Mouse (Mus musculus) myocyte (in vitro differentiated cells): ENCODE results near the gene P2rx6.

Experiments used
- CEBPB ChIP-seq: IDR thresholded peaks from 2 replicates; pipeline ENCODE4 v1.6.1; 2011; ENCODE audit warnings: mild to moderate bottlenecking, moderate library complexity; ENCODE audit not compliant: poor library complexity, insufficient read depth, severe bottlenecking
- E2F4 ChIP-seq: IDR thresholded peaks from one replicate; pipeline ENCODE4 v1.6.1; 2011; ENCODE audit warnings: mild to moderate bottlenecking, control low read depth, moderate library complexity; ENCODE audit not compliant: insufficient read depth
- MAX ChIP-seq: IDR thresholded peaks from one replicate; pipeline ENCODE4 v1.6.1; 2011; ENCODE audit warnings: low read depth, mild to moderate bottlenecking, control low read depth
- MYOD1 ChIP-seq, 3 experiments: IDR thresholded peaks; one replicate each; pipeline ENCODE4 v1.6.1; 2011; ENCODE audit warnings: control low read depth in 2 of 3, low read depth in 2 of 3, mild to moderate bottlenecking in 2 of 3, moderate library complexity in 1 of 3; ENCODE audit not compliant: insufficient read length in 2 of 3, control insufficient read depth in 1 of 3
- MYOG ChIP-seq, 3 experiments: IDR thresholded peaks; one replicate each; pipeline ENCODE4 v1.6.1; 2011; ENCODE audit warnings: control low read depth in 2 of 3, low read depth in 2 of 3, mild to moderate bottlenecking in 2 of 3; ENCODE audit not compliant: insufficient read length in 2 of 3, control insufficient read depth in 1 of 3, insufficient read depth in 1 of 3
- POLR2A ChIP-seq: IDR thresholded peaks from one replicate; pipeline ENCODE4 v1.6.1; 2011; ENCODE audit warnings: low read depth, mild to moderate bottlenecking, control low read depth, moderate library complexity; ENCODE audit not compliant: insufficient read length
- POLR2AphosphoS2 ChIP-seq: IDR thresholded peaks from one replicate; pipeline ENCODE4 v1.6.1; 2011; ENCODE audit warnings: low read depth, control low read depth; ENCODE audit not compliant: insufficient read length
- REST ChIP-seq: IDR thresholded peaks from one replicate; pipeline ENCODE4 v1.6.1; 2011; ENCODE audit warnings: mild to moderate bottlenecking, control low read depth, moderate library complexity; ENCODE audit not compliant: insufficient read depth, insufficient read length
- TCF12 ChIP-seq: IDR thresholded peaks from one replicate; pipeline ENCODE4 v1.6.1; 2011; ENCODE audit warnings: mild to moderate bottlenecking, control low read depth; ENCODE audit not compliant: poor library complexity, insufficient read depth, severe bottlenecking
- USF1 ChIP-seq: IDR thresholded peaks from one replicate; pipeline ENCODE4 v1.6.1; 2011; ENCODE audit warnings: low read depth, mild to moderate bottlenecking, control low read depth, moderate library complexity

DNA sequence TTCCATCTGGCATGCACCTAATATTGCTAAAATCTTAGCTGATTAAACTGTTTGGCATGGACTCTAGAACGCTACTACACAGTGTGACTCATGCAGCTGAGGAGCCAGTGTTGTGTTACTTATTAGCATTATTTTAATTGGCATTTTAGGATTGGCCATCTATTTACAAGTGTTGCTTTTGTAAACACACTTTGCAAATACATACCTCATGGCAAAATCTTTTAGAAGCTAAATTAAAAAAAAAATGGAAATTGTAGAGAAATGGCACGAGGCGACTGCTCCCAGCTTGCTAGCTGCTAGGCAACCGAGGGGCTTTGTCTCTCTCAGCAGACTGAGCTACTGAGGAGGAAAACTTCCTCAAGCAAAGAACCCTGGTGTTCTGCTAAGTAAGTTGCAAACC, 43.3 kb downstream of the P2rx6 start:
- TF ChIP-seq TCF12 = no peak
- TF ChIP-seq POLR2A = no peak
- no peak for TF ChIP-seq E2F4
- TF ChIP-seq MAX = no peak
- no peak for TF ChIP-seq POLR2AphosphoS2
- TF ChIP-seq MYOD1 (IDR thresholded peaks at IDR 0.05; ENCODE audit: control insufficient read depth in 1 of 3, insufficient read length in 2 of 3, low read depth in 2 of 3) = no peak
- TF ChIP-seq USF1 = no peak
- no peak for TF ChIP-seq MYOG (IDR thresholded peaks at IDR 0.05; ENCODE audit: control insufficient read depth in 1 of 3, insufficient read depth in 1 of 3, insufficient read length in 2 of 3, low read depth in 2 of 3)
- no peak for TF ChIP-seq REST
- no peak for TF ChIP-seq CEBPB
